In the genomic region with DNA sequence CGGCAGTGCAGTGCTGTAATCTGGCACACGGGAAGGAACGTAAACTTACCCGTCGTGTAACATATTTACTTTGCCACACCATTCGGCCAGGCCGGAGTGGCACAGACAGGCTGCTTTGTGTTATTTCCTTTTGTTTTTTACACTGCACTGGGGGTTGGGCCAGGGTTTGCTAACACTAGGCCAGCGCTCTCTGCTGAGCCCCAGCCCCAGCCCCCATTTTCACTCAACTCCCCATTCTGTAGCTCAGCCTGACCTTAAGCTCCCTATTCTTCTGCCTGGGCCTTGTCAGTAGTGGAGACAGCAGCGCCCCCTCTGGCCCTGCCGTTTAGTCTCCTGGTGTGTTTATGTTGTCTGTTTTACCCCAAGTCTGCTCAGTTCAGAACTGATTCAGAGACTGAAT, we compare ENCODE assay signal across 9 mouse cellular contexts.
A peak's percentile ranks its signal among the peaks of the same experiment; 100 is the strongest.
DNase-seq lines count a peak whose midpoint lies in the region; ATAC-seq lines count a peak whose summit lies in the region.
"Had no signal": no experiment of that assay in that cellular context is flagged by ENCODE, and none has a peak within 500 bp of the region (broad histone marks: within the 10 kb centered on the region; RNA-seq: fewer than 3 reads in every experiment).

No protein-coding gene starts in this region.

- peaks cover 5% of the 10 kb centered on the region; the same call in 1 of the 2 replicates for H3K36me3 ChIP-seq in hindbrain, embryonic 13.5 days
- H3K36me3 ChIP-seq in midbrain, embryonic 10.5 days: peaks cover 28% of the 10 kb centered on the region

- H3K9me3 ChIP-seq in hindbrain, embryonic 13.5 days: no peaks in the 10 kb centered on the region
- H3K9me3 ChIP-seq in midbrain, embryonic 10.5 days (replicated peaks): no peaks in the 10 kb centered on the region

- H3K9ac ChIP-seq in hindbrain, embryonic 13.5 days: 0 out of 2 replicates have a peak overlapping the region, but pooled peaks have one; percentile 19

- peak; percentile 55 to 68 for DNase-seq in kidney, postnatal 4 days
- DNase-seq in kidney, adult 11 months: no peak
- DNase-seq in brain, adult 2 months (ENCODE audit: low read depth, low spot score): peak; percentile 64
- DNase-seq in midbrain, embryonic 10.5 days (ENCODE audit: low spot score): peak; percentile 61
- DNase-seq in frontal cortex, postnatal 25 days (ENCODE audit: low spot score in 2 of 2): no peak
- no peak for DNase-seq in Muller cell, postnatal 12 days (ENCODE audit: inconsistent ontology term)
- no peak for DNase-seq in layer of hippocampus, adult 9-10 months (ENCODE audit: low spot score)

- H3K4me2 ChIP-seq in hindbrain, embryonic 13.5 days: no peak overlapping the region

- no peak overlapping the region for H3K4me3 ChIP-seq in hindbrain, embryonic 13.5 days
- H3K4me3 ChIP-seq in midbrain, embryonic 10.5 days: no peak overlapping the region

- peak overlapping the region; percentile 37 for H3K27ac ChIP-seq in hindbrain, embryonic 13.5 days
- peak overlapping the region; percentile 81 for H3K27ac ChIP-seq in midbrain, embryonic 10.5 days (replicated peaks)
- H3K27ac ChIP-seq: macrophage had no signal

- 0 out of 2 replicates have a peak, but pooled peaks have one; percentile 41 for ATAC-seq in hindbrain, embryonic 13.5 days (ENCODE audit: low FRiP score)

- H3K27me3 ChIP-seq in hindbrain, embryonic 13.5 days: no peaks in the 10 kb centered on the region
- H3K27me3 ChIP-seq in midbrain, embryonic 10.5 days (ENCODE audit: low read depth, poor library complexity, severe bottlenecking): no peaks in the 10 kb centered on the region

- 27% methylated on average over 10 of the region's 10 CpGs for WGBS in hindbrain, embryonic 13.5 days
- 35% methylated on average over 10 of the region's 10 CpGs for WGBS in midbrain, embryonic 10.5 days

- H3K4me1 ChIP-seq in hindbrain, embryonic 13.5 days (replicated peaks): peaks cover 55% of the 10 kb centered on the region
- peaks cover 41% of the 10 kb centered on the region for H3K4me1 ChIP-seq in midbrain, embryonic 10.5 days

Comparison
In these comparisons a context has a peak if more than half of its experiments do, and no peak if none do; other contexts are left out.
1. DNase-seq: peak in kidney, postnatal 4 days (2 of 2), brain, adult 2 months (single experiment) and midbrain, embryonic 10.5 days (single experiment); none in kidney, adult 11 months (single experiment), frontal cortex, postnatal 25 days (0 of 2), Muller cell, postnatal 12 days (single experiment) and layer of hippocampus, adult 9-10 months (single experiment).